Mouse (Mus musculus) hindbrain, embryonic 14.5 days (tissue): ENCODE data around the gene Tnfsf13b. TPM values are rescaled to one million over a fixed set of nuclear protein-coding genes. Genes with fewer than 3 reads are reported as not detected.

Experiments used
- ATAC-seq: fragments of 200-750 bp; cut with Nextera tagmentation; 2 replicates; pipeline ENCODE4 v1.8.0; 2017; ENCODE audit warnings: moderate number of reproducible peaks, mild to moderate bottlenecking, moderate TSS enrichment, moderate library complexity; ENCODE audit not compliant: low FRiP score
- DNase-seq: peaks from one replicate; pipeline ENCODE4 v3.0.0-alpha.2; 2015; ENCODE audit warnings: low spot score
- H3K27ac ChIP-seq: fragments of 300-500 bp; sonication (generic); 2 replicates; pipeline ENCODE4 v1.5.1; 2014; ENCODE audit warnings: mild to moderate bottlenecking, moderate library complexity
- H3K27me3 ChIP-seq: fragments of 300-500 bp; sonication (generic); 2 replicates; pipeline ENCODE4 v1.6.1; 2014; ENCODE audit warnings: mild to moderate bottlenecking, low read length, mixed read lengths; ENCODE audit not compliant: control insufficient read depth, insufficient read depth
- H3K36me3 ChIP-seq: fragments of 300-500 bp; sonication (generic); replicated peaks from 2 replicates; pipeline ENCODE4 v1.6.1; 2014; ENCODE audit not compliant: control insufficient read depth, insufficient read depth
- H3K4me1 ChIP-seq: fragments of 300-500 bp; sonication (generic); replicated peaks from 2 replicates; pipeline ENCODE4 v1.6.1; 2014; ENCODE audit warnings: antibody characterized with exemption, low read length, mixed read lengths; ENCODE audit not compliant: control insufficient read depth, insufficient read depth
- H3K4me2 ChIP-seq: fragments of 300-500 bp; sonication (generic); replicated peaks from 2 replicates; pipeline ENCODE4 v1.6.1; 2014; ENCODE audit warnings: mild to moderate bottlenecking, moderate library complexity
- H3K4me3 ChIP-seq: fragments of 300-500 bp; sonication (generic); replicated peaks from 2 replicates; pipeline ENCODE4 v1.5.1; 2014; ENCODE audit warnings: mild to moderate bottlenecking, low read length
- H3K9ac ChIP-seq: fragments of 300-500 bp; sonication (generic); 2 replicates; pipeline ENCODE4 v1.6.1; 2014
- H3K9me3 ChIP-seq: fragments of 300-500 bp; sonication (generic); 2 replicates; pipeline ENCODE4 v1.6.1; 2016; ENCODE audit warnings: low read length; ENCODE audit not compliant: control insufficient read depth
- WGBS: fragments of 180-500 bp; shearing (Covaris S2); extraction: QIAGEN DNeasy Blood & Tissue Kit; methylation state at CpG from one replicate; pipeline ENCODE4 v1.1.7; 2014; 5-methylcytosine and 5-hydroxymethylcytosine counted together
- polyA plus RNA-seq: library from polyadenylated mRNA; unstranded; fragments of >200 nt; fragmentation: Nextera tagmentation; extraction: Ambion mirVana; gene quantifications from 2 replicates; pipeline ENCODE4 v1.2.1, GENCODE M21; 2014

Tnfsf13b gene
- polyA plus RNA-seq, 1 experiment from 2014 or later = 0.46 TPM

DNA sequence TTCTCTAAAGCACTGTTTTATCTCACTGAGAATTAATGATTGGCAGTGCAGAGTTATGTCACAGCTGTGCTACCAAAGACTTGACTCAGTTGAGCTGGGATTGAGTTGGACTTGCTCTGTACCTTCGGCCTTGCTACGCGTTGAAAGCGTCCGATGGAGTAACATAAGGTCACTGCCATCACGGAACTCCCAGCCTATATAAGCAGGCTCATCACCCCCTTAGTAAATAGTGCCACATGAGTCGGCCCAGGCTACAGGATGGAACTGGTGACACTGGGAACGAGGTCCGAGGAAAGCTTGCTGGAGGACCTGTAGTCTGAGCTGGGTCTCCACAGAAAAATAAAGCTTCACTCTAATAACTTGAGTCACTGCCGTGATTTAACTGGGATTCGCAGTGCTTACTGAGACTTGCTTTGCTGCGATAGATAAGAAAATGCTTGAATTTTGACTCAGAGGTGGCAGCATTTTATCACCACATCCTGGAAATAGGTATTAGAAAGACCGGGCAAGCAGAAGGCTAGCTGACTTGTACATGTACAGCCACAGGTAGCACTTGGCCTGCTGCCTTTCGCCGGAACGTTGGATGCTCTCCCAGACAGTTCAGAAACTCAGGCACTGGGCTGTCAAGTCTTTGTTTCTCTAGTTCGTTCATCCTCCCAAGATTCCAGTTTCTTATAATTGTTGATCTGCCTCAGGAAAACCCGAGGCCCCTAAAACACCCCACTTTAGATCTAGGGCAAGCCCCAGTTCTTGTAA, 27.6 kb upstream of the Tnfsf13b start:
- Histone ChIP-seq H3K4me3 (peak overlapping the region; percentile 87), H3K4me1 (peaks cover 37% of the 10 kb centered on the region), H3K9ac (peak overlapping the region; percentile 88), H3K27ac (no peak overlapping the region), H3K36me3 (no peaks in the 10 kb centered on the region), H3K4me2 (peak overlapping the region; percentile 56), H3K9me3 (no peaks in the 10 kb centered on the region), H3K27me3 (no peaks in the 10 kb centered on the region)
- 63% methylated on average over 18 of the region's 18 CpGs for WGBS
- ATAC-seq (no peak), DNase-seq (no peak)

DNA sequence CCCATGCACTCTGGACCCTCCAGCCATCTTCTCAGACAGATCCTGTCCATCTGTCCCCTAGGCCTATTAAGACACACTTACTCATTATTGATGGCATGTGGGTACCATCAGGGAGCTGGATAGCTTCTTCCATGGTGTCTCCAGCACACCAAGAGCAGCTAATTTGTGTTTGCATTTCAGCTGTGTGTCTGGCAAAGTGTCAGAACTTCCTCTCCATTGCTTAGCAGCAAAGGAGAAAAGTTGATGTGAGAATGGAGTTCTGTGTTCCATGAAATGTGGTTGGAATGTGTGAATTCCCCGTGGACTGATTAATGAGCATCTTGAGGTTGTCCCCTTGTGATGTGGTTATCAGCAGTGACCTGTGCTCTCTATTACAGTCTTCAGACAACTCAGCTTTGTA, 26.5 kb upstream of the Tnfsf13b start:
- no peak for ATAC-seq
- peaks cover 34% of the 10 kb centered on the region for H3K4me1 ChIP-seq
- no peak overlapping the region for H3K4me2 ChIP-seq
- no peaks in the 10 kb centered on the region for H3K9me3 ChIP-seq
- H3K9ac ChIP-seq = no peak overlapping the region
- no peak overlapping the region for H3K4me3 ChIP-seq
- DNase-seq = no peak
- 69% methylated on average over 1 of the region's 1 CpGs for WGBS
- no peaks in the 10 kb centered on the region for H3K36me3 ChIP-seq
- no peak overlapping the region for H3K27ac ChIP-seq
- H3K27me3 ChIP-seq = no peaks in the 10 kb centered on the region

DNA sequence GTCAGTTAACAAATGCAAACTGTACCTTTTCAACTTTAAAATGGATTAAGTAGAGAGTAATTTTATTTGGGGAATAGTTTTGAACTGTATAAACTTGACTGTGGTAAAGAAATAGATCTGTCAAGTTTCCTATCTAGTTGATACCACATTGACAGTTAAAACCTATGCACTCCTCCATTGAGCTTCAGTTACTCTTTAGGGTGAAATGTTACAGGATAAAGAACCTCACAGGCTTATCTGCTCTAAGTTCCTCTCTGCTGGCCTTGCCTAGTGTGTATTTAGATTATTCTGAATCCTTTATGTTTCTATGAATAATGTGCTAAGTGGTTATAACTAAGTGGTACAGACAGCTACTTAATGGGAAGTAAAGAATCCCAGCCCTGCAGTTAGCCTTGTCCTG, 26.1 kb upstream of the Tnfsf13b start:
- Histone ChIP-seq H3K27ac (no peak overlapping the region), H3K4me3 (no peak overlapping the region), H3K27me3 (no peaks in the 10 kb centered on the region), H3K9me3 (no peaks in the 10 kb centered on the region), H3K4me1 (peaks cover 31% of the 10 kb centered on the region), H3K36me3 (no peaks in the 10 kb centered on the region), H3K4me2 (no peak overlapping the region), H3K9ac (no peak overlapping the region)
- no peak for ATAC-seq
- DNase-seq = no peak

DNA sequence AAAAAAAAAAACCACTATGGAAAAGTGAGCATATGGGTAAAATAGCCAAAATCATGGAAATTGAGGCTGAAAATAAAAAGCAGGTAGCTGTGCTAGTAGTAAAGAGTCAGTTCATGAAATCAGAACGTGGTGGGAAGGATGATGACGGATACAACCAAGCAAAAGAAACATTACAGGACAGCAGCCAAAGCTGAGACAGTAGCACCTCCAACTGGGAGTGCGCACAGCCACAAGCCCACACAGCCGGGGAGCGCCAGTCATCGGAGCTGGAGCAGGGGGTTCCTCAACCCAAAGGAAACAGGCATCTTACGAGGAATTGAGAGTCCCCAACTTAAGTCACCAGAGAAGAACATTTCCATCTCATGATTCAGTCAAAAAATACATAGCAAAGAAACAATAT, 2.2 kb upstream of the Tnfsf13b start:
- Histone ChIP-seq H3K9ac (no peak overlapping the region), H3K36me3 (no peaks in the 10 kb centered on the region), H3K4me3 (no peak overlapping the region), H3K27me3 (no peaks in the 10 kb centered on the region), H3K9me3 (no peaks in the 10 kb centered on the region), H3K27ac (no peak overlapping the region), H3K4me2 (no peak overlapping the region), H3K4me1 (peaks cover 9% of the 10 kb centered on the region; the same call in 1 of the 2 replicates)
- 80% methylated on average over 7 of the region's 7 CpGs for WGBS
- ATAC-seq (no peak), DNase-seq (no peak)

DNA sequence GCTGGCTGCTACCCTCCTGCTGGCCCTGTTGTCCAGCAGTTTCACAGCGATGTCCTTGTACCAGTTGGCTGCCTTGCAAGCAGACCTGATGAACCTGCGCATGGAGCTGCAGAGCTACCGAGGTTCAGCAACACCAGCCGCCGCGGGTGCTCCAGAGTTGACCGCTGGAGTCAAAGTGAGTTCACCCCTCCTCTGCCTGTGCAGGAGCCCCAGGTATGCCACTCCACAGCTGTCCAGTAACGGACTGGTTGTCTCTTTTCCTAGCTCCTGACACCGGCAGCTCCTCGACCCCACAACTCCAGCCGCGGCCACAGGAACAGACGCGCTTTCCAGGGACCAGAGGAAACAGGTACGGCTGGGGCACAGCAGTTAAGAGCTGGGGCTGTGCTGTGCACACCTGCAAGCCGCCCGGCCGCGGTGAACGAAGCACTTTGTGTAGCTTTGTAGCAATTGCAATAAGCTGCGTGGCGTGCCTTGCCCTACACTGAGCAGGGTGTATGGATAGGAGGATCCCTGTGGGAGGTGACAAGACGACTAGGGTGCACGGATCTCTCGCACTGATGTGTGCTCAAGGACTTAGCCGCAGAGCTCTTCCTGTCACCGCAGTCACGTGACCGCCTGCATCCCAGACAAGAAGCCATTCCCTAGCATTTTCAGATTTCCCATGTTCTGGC, 856 bp downstream of the Tnfsf13b start:
- H3K36me3 ChIP-seq = no peaks in the 10 kb centered on the region
- peak overlapping the region; percentile 56 for H3K4me2 ChIP-seq
- DNase-seq (peak; percentile 58), ATAC-seq (peak; percentile 68; the same call in 1 of the 2 replicates)
- peaks cover 9% of the 10 kb centered on the region; the same call in 1 of the 2 replicates for H3K4me1 ChIP-seq
- peak overlapping the region; percentile 29 for H3K4me3 ChIP-seq
- H3K27me3 ChIP-seq = no peaks in the 10 kb centered on the region
- H3K27ac ChIP-seq = no peak overlapping the region
- WGBS = 5% methylated on average over 29 of the region's 29 CpGs
- peak overlapping the region; percentile 42; the same call in 1 of the 2 replicates for H3K9ac ChIP-seq
- H3K9me3 ChIP-seq = no peaks in the 10 kb centered on the region

DNA sequence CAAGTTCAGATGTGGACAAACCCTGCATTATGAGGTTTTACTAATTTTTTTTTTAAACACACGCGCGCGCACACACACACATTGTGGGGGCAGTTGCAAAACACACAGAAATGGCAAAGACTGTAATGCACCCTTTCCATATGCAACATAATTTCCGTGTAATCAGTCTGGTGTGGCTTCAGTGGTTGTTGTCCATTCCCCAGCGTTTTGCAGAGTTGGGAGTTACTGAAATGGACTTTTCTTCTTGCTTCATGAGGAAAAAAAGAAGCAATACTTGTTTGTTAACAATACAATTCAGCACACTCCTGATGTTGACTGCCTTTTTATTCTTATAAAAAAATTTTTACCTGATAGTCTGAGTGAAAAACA, 1.4 kb downstream of the Tnfsf13b start:
- Histone ChIP-seq H3K4me1 (peaks cover 9% of the 10 kb centered on the region; the same call in 1 of the 2 replicates), H3K4me2 (peak overlapping the region; percentile 56), H3K36me3 (no peaks in the 10 kb centered on the region), H3K27me3 (no peaks in the 10 kb centered on the region), H3K9me3 (no peaks in the 10 kb centered on the region), H3K4me3 (peak overlapping the region; percentile 29), H3K27ac (no peak overlapping the region), H3K9ac (peak overlapping the region; percentile 42; the same call in 1 of the 2 replicates)
- ATAC-seq = no peak
- DNase-seq = no peak
- 36% methylated on average over 6 of the region's 6 CpGs for WGBS

DNA sequence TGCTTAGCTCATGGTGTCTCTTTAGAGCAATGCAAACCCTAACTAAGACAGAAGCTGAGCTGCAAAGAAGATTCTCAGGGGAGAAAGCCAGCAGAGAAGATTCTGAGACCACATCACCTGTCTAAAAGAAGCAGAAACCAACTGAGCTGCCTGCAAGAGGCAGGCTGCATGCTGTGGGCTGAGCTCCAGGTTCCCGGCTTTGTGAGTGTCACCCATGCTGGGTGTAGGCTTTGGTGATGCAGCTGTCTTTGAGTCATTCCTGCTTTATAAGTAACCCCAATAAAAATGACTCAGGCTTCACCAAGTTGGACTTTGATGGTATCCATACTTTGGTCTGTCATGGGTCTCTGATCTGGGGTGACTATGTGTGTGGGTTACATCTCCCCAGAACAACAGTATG, 10.0 kb downstream of the Tnfsf13b start:
- no peaks in the 10 kb centered on the region for H3K27me3 ChIP-seq
- no peaks in the 10 kb centered on the region for H3K4me1 ChIP-seq
- no peak overlapping the region for H3K4me3 ChIP-seq
- H3K4me2 ChIP-seq = no peak overlapping the region
- H3K9ac ChIP-seq = no peak overlapping the region
- H3K27ac ChIP-seq = no peak overlapping the region
- no peaks in the 10 kb centered on the region for H3K36me3 ChIP-seq
- 78% methylated on average over 1 of the region's 1 CpGs for WGBS
- no peak for DNase-seq
- no peaks in the 10 kb centered on the region for H3K9me3 ChIP-seq
- ATAC-seq = no peak

DNA sequence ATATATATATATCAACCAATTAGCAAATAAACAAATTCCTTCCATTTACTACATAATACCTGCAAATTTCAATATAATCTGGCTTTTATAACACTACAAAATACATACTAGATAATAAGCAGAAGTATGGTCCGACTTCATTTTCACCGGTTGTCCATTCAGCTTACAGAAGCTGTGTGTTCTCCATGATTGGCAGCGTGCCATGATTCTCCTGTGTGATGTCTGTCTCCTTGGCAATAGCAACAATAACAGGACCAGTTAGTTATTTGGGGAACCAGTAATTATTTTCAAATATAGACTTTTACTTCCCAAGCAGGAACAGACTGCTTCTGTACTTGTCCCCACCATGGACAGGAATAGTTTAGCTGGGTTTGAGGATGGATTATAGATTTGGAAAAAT, 11.0 kb downstream of the Tnfsf13b start:
- H3K36me3 ChIP-seq = no peaks in the 10 kb centered on the region
- no peaks in the 10 kb centered on the region for H3K4me1 ChIP-seq
- 60% methylated on average over 3 of the region's 3 CpGs for WGBS
- no peak overlapping the region for H3K4me2 ChIP-seq
- no peaks in the 10 kb centered on the region for H3K9me3 ChIP-seq
- H3K27me3 ChIP-seq = no peaks in the 10 kb centered on the region
- peak; percentile 66 for DNase-seq
- H3K4me3 ChIP-seq = no peak overlapping the region
- H3K27ac ChIP-seq = no peak overlapping the region
- H3K9ac ChIP-seq = no peak overlapping the region
- ATAC-seq = no peak

DNA sequence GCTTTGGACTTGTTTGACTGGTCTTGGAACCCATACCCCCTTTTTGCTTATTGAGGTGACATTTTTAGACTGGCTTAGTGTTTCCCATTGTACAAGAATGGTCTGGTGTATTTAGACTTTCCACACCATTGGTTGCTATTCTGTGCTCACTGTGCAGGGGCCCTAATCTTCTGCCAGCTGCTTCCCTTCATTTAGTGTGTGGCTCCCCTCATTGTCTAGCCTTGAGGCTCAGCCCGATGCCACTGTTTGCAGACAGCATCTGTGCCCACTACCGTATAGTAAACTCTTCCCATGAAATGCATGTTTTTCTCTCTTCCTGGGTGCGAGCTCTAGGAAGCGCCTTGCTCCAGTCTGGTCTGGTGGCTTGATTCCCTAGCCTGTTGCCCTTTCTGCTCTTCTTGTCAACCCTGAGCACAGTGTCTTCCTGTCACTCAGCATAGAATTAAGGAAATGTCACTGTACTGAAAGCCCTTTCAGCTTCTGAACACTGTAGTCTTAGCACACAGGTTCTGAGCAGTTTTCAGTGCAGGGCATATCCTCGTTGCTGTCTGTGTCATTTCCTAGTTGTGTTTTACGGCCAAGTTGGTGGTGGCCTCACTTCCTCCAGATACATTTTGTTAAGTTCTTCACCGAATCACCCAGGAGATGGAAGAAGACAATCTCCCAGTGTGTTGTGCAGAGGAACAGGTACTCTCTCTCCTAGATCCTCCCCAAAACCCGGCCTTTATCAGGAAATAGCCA, 24.2 kb downstream of the Tnfsf13b start:
- Histone ChIP-seq H3K27me3 (no peaks in the 10 kb centered on the region), H3K9me3 (no peaks in the 10 kb centered on the region), H3K36me3 (no peaks in the 10 kb centered on the region), H3K4me1 (no peaks in the 10 kb centered on the region), H3K9ac (no peak overlapping the region), H3K4me2 (no peak overlapping the region), H3K4me3 (no peak overlapping the region), H3K27ac (no peak overlapping the region)
- DNase-seq (no peak), ATAC-seq (peak; percentile 66; the same call in 1 of the 2 replicates)
- WGBS = 69% methylated on average over 8 of the region's 8 CpGs
